Mouse (Mus musculus): ENCODE measurements at regions not wholly inside any gene's neighbourhood (a gene's known extent, or its start where the extent isn't known, plus 50 kb on each side); places are given as distances from the start of the nearest gene placed in this dataset.

GRCm38 (mm10) chr2:131416482-131416881, 63.8 kb upstream of the Rnf24 start:
- TF ChIP-seq CTCF (IDR thresholded peaks at IDR 0.05; ENCODE audit: borderline replicate concordance, insufficient read depth, low read depth, low read length) (peak; percentile 79), POLR2A (IDR thresholded peaks at IDR 0.05; ENCODE audit: borderline replicate concordance, insufficient read depth, low read length) (no peak)
